Mouse (Mus musculus) limb, embryonic 14.5 days (tissue): ENCODE results near the gene Otulinl. TPM values are rescaled to one million over a fixed set of nuclear protein-coding genes. Genes with fewer than 3 reads are reported as not detected.
"Not testable (repeated sequence)": the region's sequence is repeated elsewhere in the genome, so short reads cannot be mapped to it uniquely, and the experiment has no call there.

Source experiments
- ATAC-seq: fragments of 200-750 bp; cut with Nextera tagmentation; 2 replicates; pipeline ENCODE4 v1.8.0; 2017; ENCODE audit warnings: low read depth, moderate number of reproducible peaks, moderate TSS enrichment; ENCODE audit not compliant: low FRiP score
- DNase-seq: peaks from one replicate; pipeline ENCODE4 v3.0.0-alpha.2; 2015; ENCODE audit warnings: low spot score
- H3K27ac ChIP-seq: fragments of 300-500 bp; sonication (generic); replicated peaks from 2 replicates; pipeline ENCODE4 v1.5.1; 2014; ENCODE audit warnings: low read depth, mild to moderate bottlenecking, low read length, moderate library complexity, mixed read lengths
- H3K27me3 ChIP-seq: fragments of 300-500 bp; sonication (generic); 2 replicates; pipeline ENCODE4 v1.6.1; 2014; ENCODE audit warnings: low read length, mixed read lengths; ENCODE audit not compliant: control insufficient read depth, insufficient read depth
- H3K36me3 ChIP-seq: fragments of 300-500 bp; sonication (generic); 2 replicates; pipeline ENCODE4 v1.6.1; 2014; ENCODE audit warnings: mild to moderate bottlenecking, low read length, moderate library complexity, mixed read lengths; ENCODE audit not compliant: control insufficient read depth, insufficient read depth
- H3K4me1 ChIP-seq: fragments of 300-500 bp; sonication (generic); 2 replicates; pipeline ENCODE4 v1.6.1; 2014; ENCODE audit warnings: antibody characterized with exemption, low read length, mixed read lengths; ENCODE audit not compliant: control insufficient read depth, insufficient read depth
- H3K4me2 ChIP-seq: fragments of 300-500 bp; sonication (generic); replicated peaks from 2 replicates; pipeline ENCODE4 v1.6.1; 2014; ENCODE audit warnings: low read depth, mild to moderate bottlenecking, low read length, moderate library complexity; ENCODE audit not compliant: severe bottlenecking
- H3K4me3 ChIP-seq: fragments of 300-500 bp; sonication (generic); replicated peaks from 2 replicates; pipeline ENCODE4 v1.5.1; 2014; ENCODE audit warnings: low read length
- H3K9ac ChIP-seq: fragments of 300-500 bp; sonication (generic); 2 replicates; pipeline ENCODE4 v1.6.1; 2014; ENCODE audit warnings: mild to moderate bottlenecking, low read depth, low read length, moderate library complexity; ENCODE audit not compliant: severe bottlenecking
- H3K9me3 ChIP-seq: fragments of 300-500 bp; sonication (generic); 2 replicates; pipeline ENCODE4 v1.6.1; 2016; ENCODE audit warnings: low read length; ENCODE audit not compliant: control insufficient read depth
- POLR2A ChIP-seq: fragments of 200-500 bp; IDR thresholded peaks from 2 replicates; pipeline ENCODE4 v1.8.0; 2012; ENCODE audit warnings: inconsistent platforms, mild to moderate bottlenecking, moderate library complexity, borderline replicate concordance; ENCODE audit not compliant: insufficient read depth, insufficient read length; ENCODE audit errors: extremely low read depth
- WGBS: fragments of 180-500 bp; shearing (Covaris S2); extraction: QIAGEN DNeasy Blood & Tissue Kit; methylation state at CpG from one replicate; pipeline ENCODE4 v1.1.7; 2014; 5-methylcytosine and 5-hydroxymethylcytosine counted together
- polyA plus RNA-seq, 2 experiments: library from polyadenylated mRNA; depleted of rRNA in 1 of 2; stranded (reverse) in 1 of 2; unstranded in 1 of 2; fragments of >200 nt; fragmentation: Nextera tagmentation in 1 of 2; extraction: Ambion mirVana in 1 of 2; gene quantifications; 2 replicates each; pipeline versions ENCODE4 v1.2.1 to v1.2.3; 2012 to 2014

Gene Otulinl
- polyA plus RNA-seq (2012; rRNA removed) (9.0 and 9.6 TPM in 2 replicates), polyA plus RNA-seq (2014; fragmentation: Nextera tagmentation; extraction: Ambion mirVana) (20.6 and 24.4 TPM in 2 replicates)

- H3K4me2 ChIP-seq: peak within 1 kb of the TSS; percentile 88
- DNase-seq (peak; percentile 92), ATAC-seq (peak; percentile 99)
- 3% methylated on average over 37 of the region's 59 CpGs for WGBS
- H3K36me3 ChIP-seq: no peaks in the 10 kb centered on the region
- peaks cover 10% of the 10 kb centered on the region for H3K4me1 ChIP-seq
- H3K9ac ChIP-seq: peak within 1 kb of the TSS; percentile 66
- no peaks in the 10 kb centered on the region for H3K27me3 ChIP-seq
- TF ChIP-seq POLR2A: 0 out of 2 replicates have a peak, but pooled peaks have one; percentile 44
- 0 out of 2 replicates have a peak within 1 kb of the TSS, but pooled peaks have one; percentile 26 for H3K27ac ChIP-seq
- H3K4me3 ChIP-seq: peak within 1 kb of the TSS; percentile 64
- H3K9me3 ChIP-seq: no peaks in the 10 kb centered on the region
These were observed at the start of gene Otulinl for GRCm38 (mm10) chr15:27681419-27682187. TSS of gene Otulinl (minus strand) at chr15:27681579.

- WGBS: 65% methylated on average over 6 of the region's 6 CpGs
- DNase-seq: no peak
- no peak for ATAC-seq
- Histone ChIP-seq H3K4me3 (no peak overlapping the region), H3K27me3 (no peaks in the 10 kb centered on the region), H3K4me1 (0 out of 2 replicates have a peak, but pooled peaks cover 5% of the 10 kb centered on the region), H3K36me3 (peaks cover 11% of the 10 kb centered on the region), H3K9me3 (no peaks in the 10 kb centered on the region), H3K27ac (no peak overlapping the region), H3K9ac (no peak overlapping the region), H3K4me2 (no peak overlapping the region)
- no peak for TF ChIP-seq POLR2A
These were observed 44.8 kb upstream of the Otulinl start for GRCm38 (mm10) chr15:27726228-27726627.

GRCm38 (mm10) chr15:27724796-27725680 is 43.7 kb upstream of the Otulinl start:
- 0 out of 2 replicates have a peak, but pooled peaks cover 5% of the 10 kb centered on the region for H3K4me1 ChIP-seq
- H3K27ac ChIP-seq: peak overlapping the region; percentile 26; the same call in 1 of the 2 replicates
- no peak for TF ChIP-seq POLR2A
- WGBS: 58% methylated on average over 9 of the region's 9 CpGs
- H3K9me3 ChIP-seq: no peaks in the 10 kb centered on the region
- H3K4me2 ChIP-seq: no peak overlapping the region
- ATAC-seq: no peak
- peaks cover 2% of the 10 kb centered on the region; the same call in 1 of the 2 replicates for H3K36me3 ChIP-seq
- no peak overlapping the region for H3K4me3 ChIP-seq
- H3K27me3 ChIP-seq: no peaks in the 10 kb centered on the region
- no peak overlapping the region for H3K9ac ChIP-seq
- DNase-seq: no peak

DNA sequence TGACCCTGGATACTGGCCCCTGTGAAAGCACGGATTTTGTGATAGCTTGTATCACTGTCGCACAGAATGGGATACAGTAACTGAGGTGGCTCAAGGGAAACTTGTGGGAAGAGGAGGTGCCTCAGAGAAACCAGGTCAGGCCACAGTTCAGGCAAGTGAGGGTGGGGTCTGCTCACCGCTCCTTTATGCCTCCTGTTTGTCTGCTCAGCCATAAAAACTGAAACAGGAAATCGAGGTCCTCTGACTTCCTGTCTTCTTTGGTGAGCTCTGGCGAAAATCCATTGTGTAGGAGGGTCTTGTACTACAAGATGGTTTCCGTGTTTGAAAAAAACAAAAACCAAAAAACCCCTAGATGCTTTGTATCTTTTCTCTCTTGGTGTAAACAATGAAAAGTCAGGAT is 42.9 kb upstream of the Otulinl start:
- ATAC-seq: no peak
- DNase-seq: no peak
- Histone ChIP-seq H3K4me2 (no peak overlapping the region), H3K9ac (no peak overlapping the region), H3K4me1 (0 out of 2 replicates have a peak, but pooled peaks cover 5% of the 10 kb centered on the region), H3K9me3 (no peaks in the 10 kb centered on the region), H3K27ac (peak overlapping the region; percentile 26; the same call in 1 of the 2 replicates), H3K27me3 (no peaks in the 10 kb centered on the region), H3K4me3 (no peak overlapping the region), H3K36me3 (no peaks in the 10 kb centered on the region)
- no peak for TF ChIP-seq POLR2A
- 61% methylated on average over 6 of the region's 6 CpGs for WGBS

GRCm38 (mm10) chr15:27723746-27724145 is 42.4 kb upstream of the Otulinl start:
- ATAC-seq (no peak), DNase-seq (no peak)
- Histone ChIP-seq H3K9ac (no peak overlapping the region), H3K4me3 (no peak overlapping the region), H3K27me3 (no peaks in the 10 kb centered on the region), H3K4me1 (0 out of 2 replicates have a peak, but pooled peaks cover 5% of the 10 kb centered on the region), H3K27ac (no peak overlapping the region), H3K9me3 (no peaks in the 10 kb centered on the region), H3K36me3 (no peaks in the 10 kb centered on the region), H3K4me2 (no peak overlapping the region)
- no peak for TF ChIP-seq POLR2A
- WGBS: 56% methylated on average over 6 of the region's 6 CpGs

DNA sequence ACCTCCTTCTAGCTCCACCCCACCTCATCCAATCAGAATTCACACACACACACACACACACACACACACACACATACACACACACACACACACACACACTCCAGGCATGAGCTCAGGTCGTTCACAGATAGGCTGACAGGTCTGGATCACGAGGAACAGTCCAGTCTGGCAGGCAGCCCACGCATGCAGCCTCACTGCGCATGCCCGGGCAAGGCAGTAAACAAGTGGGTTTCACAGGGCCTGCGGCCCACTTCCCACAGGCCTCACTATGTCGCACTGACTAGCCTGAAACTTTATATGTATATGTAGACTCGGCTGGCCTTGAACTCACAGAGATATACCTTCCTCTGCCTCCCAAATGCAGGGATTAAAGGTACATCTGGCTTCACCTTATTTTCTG is 38.9 kb upstream of the Otulinl start:
- not testable (repeated sequence) for H3K36me3 ChIP-seq, H3K27me3 ChIP-seq, H3K9ac ChIP-seq, H3K4me3 ChIP-seq, H3K4me2 ChIP-seq, ATAC-seq, DNase-seq, H3K27ac ChIP-seq, H3K4me1 ChIP-seq, H3K9me3 ChIP-seq
- 74% methylated on average over 8 of the region's 8 CpGs for WGBS
